Mouse (Mus musculus): ENCODE results near the gene Syngr1. TPM values are rescaled to one million over a fixed set of nuclear protein-coding genes. Genes with fewer than 3 reads are reported as not detected.
A peak's percentile ranks its signal among the peaks of the same experiment; 100 is the strongest.

The Syngr1 gene
- polyA plus RNA-seq, 1 experiment, result 94.8 TPM

DNA sequence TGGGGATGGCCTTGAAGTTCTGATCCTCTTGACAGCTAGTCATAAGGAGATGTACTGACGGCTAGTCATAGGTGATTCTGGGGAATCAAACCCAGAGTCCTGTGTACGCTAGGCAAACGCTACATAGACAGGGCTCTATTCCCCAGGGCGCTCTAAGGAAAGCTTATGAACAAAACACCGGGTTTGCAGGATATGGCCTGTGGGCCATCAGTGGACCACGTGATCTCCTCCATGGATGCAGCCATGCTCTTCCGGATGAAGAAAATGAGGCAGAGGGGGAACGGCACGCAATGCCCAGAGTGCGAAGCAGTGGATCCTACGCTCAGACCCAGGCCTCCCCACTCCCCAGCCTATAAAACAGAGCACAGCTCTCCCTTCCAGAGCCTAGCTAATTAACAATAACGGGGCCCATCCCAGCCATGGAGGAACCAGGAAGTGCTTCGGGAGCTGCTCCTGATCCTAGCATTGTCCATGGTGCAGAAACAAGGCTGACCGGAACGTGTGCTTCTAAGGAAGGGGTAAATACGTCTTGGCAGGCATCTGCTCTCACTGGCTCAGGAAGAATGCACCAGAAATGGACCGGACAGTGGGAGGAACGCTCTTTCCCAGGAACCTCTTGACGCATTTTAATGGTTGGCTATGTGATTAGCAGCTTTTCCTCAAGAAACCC lies 39.9 kb upstream of the Syngr1 start:
- Histone ChIP-seq H3K4me3 (ENCODE audit: insufficient read depth, low read depth, low read length) (no peak overlapping the region), H3K36me3 (ENCODE audit: control insufficient read depth, insufficient read depth, low read length) (no peaks in the 10 kb centered on the region), H3K4me1 (ENCODE audit: control insufficient read depth, insufficient read depth, low read length) (no peaks in the 10 kb centered on the region), H3K27ac (ENCODE audit: insufficient read depth, low read depth, low read length) (peak overlapping the region; percentile 65), H3K27me3 (replicated peaks; ENCODE audit: control insufficient read depth, insufficient read depth, low read length) (no peaks in the 10 kb centered on the region)
- TF ChIP-seq CTCF (conservative IDR thresholded peaks at IDR 0.05; ENCODE audit: insufficient read depth, insufficient read length, low read depth, low read length) (no peak), POLR2A (IDR thresholded peaks at IDR 0.05; ENCODE audit: low read depth, low read length) (no peak)
- peak; percentile 57 for DNase-seq
- WGBS, result 67% methylated on average over 19 of the region's 19 CpGs

DNA sequence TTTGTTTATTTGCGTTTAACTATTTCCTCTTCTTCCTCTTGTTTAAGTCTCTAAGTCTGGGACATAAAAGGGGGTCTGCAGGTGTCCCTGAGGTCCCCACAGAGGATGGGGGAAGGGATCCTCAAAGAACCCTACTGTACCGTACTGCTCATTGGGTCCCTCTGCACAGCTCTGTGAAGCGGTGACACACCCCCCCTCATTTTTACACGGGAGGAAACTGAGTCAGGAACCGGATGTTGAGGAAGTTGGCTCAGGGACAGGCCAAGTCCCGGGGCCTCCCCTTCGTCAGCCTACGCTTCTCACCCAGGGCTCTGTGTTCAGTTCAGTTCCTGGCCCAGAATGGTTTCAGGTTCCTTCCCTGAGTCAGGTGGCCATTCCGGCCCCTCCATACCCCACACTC lies 39.4 kb upstream of the Syngr1 start:
- TF ChIP-seq POLR2A (IDR thresholded peaks at IDR 0.05; ENCODE audit: low read depth, low read length) (no peak), CTCF (conservative IDR thresholded peaks at IDR 0.05; ENCODE audit: insufficient read depth, insufficient read length, low read depth, low read length) (no peak)
- Histone ChIP-seq H3K4me1 (ENCODE audit: control insufficient read depth, insufficient read depth, low read length) (no peaks in the 10 kb centered on the region), H3K27me3 (replicated peaks; ENCODE audit: control insufficient read depth, insufficient read depth, low read length) (no peaks in the 10 kb centered on the region), H3K27ac (ENCODE audit: insufficient read depth, low read depth, low read length) (no peak overlapping the region; the same call in 1 of the 2 replicates), H3K36me3 (ENCODE audit: control insufficient read depth, insufficient read depth, low read length) (no peaks in the 10 kb centered on the region), H3K4me3 (ENCODE audit: insufficient read depth, low read depth, low read length) (no peak overlapping the region)
- DNase-seq, result no peak
- WGBS, result 61% methylated on average over 9 of the region's 9 CpGs

DNA sequence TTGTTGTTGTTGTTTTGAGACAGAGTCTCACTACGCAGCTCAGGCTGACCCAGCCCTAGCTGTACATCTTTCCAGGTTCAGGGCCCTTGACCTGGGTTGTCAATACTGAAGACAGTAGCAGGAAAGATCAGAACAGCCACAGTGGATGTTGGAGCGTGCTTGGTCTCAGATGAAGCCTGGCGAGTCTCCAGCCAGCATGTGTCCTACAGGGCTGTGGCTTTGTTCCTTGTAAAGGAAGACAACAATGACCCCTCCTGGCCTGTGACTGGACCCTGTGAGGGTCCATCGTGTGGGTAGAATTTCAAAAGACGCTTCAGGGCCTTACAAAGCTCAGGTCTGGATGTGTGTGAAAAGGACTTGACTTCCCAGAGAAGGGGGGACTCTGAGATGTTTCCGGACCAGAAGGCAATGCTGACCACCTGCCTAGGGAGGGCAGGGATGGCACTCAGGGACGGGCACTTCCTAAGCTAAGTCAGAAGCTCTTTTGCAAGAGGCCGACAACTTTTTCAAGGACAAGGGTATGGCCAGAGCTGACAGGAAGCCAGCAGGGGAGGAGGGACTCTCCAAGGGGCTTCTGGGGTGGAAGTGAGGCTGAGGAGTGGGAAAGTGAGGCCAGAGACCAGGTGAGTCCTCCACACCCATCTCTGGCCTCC lies 37.6 kb upstream of the Syngr1 start:
- WGBS, result 73% methylated on average over 8 of the region's 8 CpGs
- TF ChIP-seq POLR2A (IDR thresholded peaks at IDR 0.05; ENCODE audit: low read depth, low read length), result no peak
- no peak for TF ChIP-seq CTCF (conservative IDR thresholded peaks at IDR 0.05; ENCODE audit: insufficient read depth, insufficient read length, low read depth, low read length)
- no peak overlapping the region for H3K27ac ChIP-seq (ENCODE audit: insufficient read depth, low read depth, low read length)

DNA sequence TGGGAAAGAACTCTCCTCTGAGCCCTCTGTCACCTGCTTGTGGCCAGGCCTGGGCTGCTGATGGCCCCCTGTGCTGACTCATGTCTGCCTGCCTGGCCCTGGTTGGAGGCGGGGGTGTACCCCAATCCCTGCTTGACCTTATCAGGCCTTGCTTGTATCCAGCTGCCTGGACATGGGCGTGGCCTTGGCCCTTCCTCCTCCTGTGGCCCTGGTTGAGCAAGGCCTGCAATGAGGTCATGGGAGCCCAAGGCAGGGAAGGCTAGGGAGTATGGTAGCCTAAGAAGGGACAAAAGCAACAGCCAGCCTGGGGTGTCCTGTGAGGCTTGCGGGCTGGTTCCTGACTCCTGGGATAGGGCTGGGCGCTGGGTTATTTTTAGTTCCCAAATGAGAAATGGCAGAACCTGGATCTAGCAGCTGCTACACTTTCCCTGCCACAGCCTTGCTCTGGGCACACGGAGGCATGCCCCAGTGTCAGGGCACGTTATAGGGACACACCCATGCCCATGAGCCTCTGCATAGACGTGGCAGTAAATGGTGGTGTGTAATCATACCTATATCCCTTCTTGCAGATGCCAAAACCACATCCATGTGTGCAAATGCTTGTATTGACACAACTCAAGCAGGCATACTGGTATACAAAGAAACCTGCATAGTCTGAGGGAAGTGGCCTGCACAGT lies 37.0 kb upstream of the Syngr1 start:
- no peak for DNase-seq
- TF ChIP-seq POLR2A (IDR thresholded peaks at IDR 0.05; ENCODE audit: low read depth, low read length) (no peak), CTCF (conservative IDR thresholded peaks at IDR 0.05; ENCODE audit: insufficient read depth, insufficient read length, low read depth, low read length) (no peak)

More for the DNA sequence above, 37.6 kb upstream of the Syngr1 start:
- peak; percentile 42 for DNase-seq
- Histone ChIP-seq H3K36me3 (ENCODE audit: control insufficient read depth, insufficient read depth, low read length) (no peaks in the 10 kb centered on the region), H3K4me1 (ENCODE audit: control insufficient read depth, insufficient read depth, low read length) (no peaks in the 10 kb centered on the region), H3K4me3 (ENCODE audit: insufficient read depth, low read depth, low read length) (no peak overlapping the region), H3K27me3 (replicated peaks; ENCODE audit: control insufficient read depth, insufficient read depth, low read length) (no peaks in the 10 kb centered on the region)

DNA sequence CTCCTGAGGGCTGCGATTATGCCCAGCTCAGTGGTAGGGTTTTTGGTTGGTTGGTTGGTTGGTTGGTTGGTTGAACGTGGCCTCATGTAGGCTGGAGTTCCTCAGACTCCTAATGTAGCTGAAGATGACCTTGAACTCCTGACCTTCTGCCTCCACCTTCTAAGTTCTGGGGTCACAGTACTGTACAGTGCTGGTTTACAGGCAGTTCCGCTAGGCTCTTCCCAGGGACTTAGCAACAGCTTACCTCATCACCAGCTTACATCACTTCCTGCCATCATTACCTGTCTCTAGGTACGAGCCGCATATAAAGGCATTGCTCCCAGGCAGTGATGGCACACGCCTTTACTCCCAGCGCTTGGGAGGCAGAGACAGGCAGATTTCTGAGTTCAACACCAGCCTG lies 33.0 kb upstream of the Syngr1 start:
- DNase-seq, result no peak
- no peaks in the 10 kb centered on the region for H3K36me3 ChIP-seq (ENCODE audit: control insufficient read depth, insufficient read depth, low read length)
- no peak overlapping the region for H3K27ac ChIP-seq (ENCODE audit: insufficient read depth, low read depth, low read length)
- H3K27me3 ChIP-seq (replicated peaks; ENCODE audit: control insufficient read depth, insufficient read depth, low read length), result no peaks in the 10 kb centered on the region
- H3K4me1 ChIP-seq (ENCODE audit: control insufficient read depth, insufficient read depth, low read length), result peaks cover 8% of the 10 kb centered on the region; the same call in 1 of the 2 replicates
- 88% methylated on average over 7 of the region's 7 CpGs for WGBS
- TF ChIP-seq POLR2A (IDR thresholded peaks at IDR 0.05; ENCODE audit: low read depth, low read length) (no peak), CTCF (conservative IDR thresholded peaks at IDR 0.05; ENCODE audit: insufficient read depth, insufficient read length, low read depth, low read length) (no peak)
- no peak overlapping the region for H3K4me3 ChIP-seq (ENCODE audit: insufficient read depth, low read depth, low read length)

More for the DNA sequence above, 37.0 kb upstream of the Syngr1 start:
- WGBS, result 78% methylated on average over 7 of the region's 7 CpGs
- H3K4me3 ChIP-seq (ENCODE audit: insufficient read depth, low read depth, low read length), result no peak overlapping the region
- H3K36me3 ChIP-seq (ENCODE audit: control insufficient read depth, insufficient read depth, low read length), result no peaks in the 10 kb centered on the region
- no peaks in the 10 kb centered on the region for H3K27me3 ChIP-seq (replicated peaks; ENCODE audit: control insufficient read depth, insufficient read depth, low read length)
- no peak overlapping the region for H3K27ac ChIP-seq (ENCODE audit: insufficient read depth, low read depth, low read length)
- H3K4me1 ChIP-seq (ENCODE audit: control insufficient read depth, insufficient read depth, low read length), result no peaks in the 10 kb centered on the region

DNA sequence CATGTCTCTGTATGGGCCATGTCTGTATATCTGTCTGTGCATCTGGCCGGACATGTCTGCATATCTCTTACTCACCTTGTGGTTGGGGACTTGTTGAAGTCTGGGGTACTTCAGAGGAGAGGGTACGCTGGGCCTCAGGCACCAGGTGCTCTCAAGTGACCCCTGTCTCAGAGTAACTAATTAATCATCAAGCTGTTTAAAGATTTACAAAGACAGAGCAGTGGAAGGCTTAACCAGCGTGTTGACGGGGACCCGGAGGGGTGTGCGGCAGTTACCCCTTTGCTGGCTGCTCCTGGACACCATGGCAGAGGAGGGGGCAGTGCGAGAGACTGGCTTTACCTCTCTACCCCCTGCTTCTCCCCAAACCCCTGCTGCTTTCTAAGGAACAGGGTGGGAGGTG lies 31.5 kb upstream of the Syngr1 start:
- peak overlapping the region; percentile 99 for H3K27ac ChIP-seq (ENCODE audit: insufficient read depth, low read depth, low read length)
- H3K4me3 ChIP-seq (ENCODE audit: insufficient read depth, low read depth, low read length), result no peak overlapping the region
- DNase-seq, result peak; percentile 84
- H3K4me1 ChIP-seq (ENCODE audit: control insufficient read depth, insufficient read depth, low read length), result peaks cover 8% of the 10 kb centered on the region; the same call in 1 of the 2 replicates
- H3K27me3 ChIP-seq (replicated peaks; ENCODE audit: control insufficient read depth, insufficient read depth, low read length), result no peaks in the 10 kb centered on the region
- no peaks in the 10 kb centered on the region for H3K36me3 ChIP-seq (ENCODE audit: control insufficient read depth, insufficient read depth, low read length)
- no peak for TF ChIP-seq POLR2A (IDR thresholded peaks at IDR 0.05; ENCODE audit: low read depth, low read length)
- TF ChIP-seq CTCF (conservative IDR thresholded peaks at IDR 0.05; ENCODE audit: insufficient read depth, insufficient read length, low read depth, low read length), result no peak
- 37% methylated on average over 7 of the region's 7 CpGs for WGBS
